ENCODE assay signal across 17 mouse cellular contexts in genomic region chr3:68379242-68379641, GRCm38 (mm10).
A peak's percentile ranks its signal among the peaks of the same experiment; 100 is the strongest.
DNase-seq lines count a peak whose midpoint lies in the region; ATAC-seq and TF ChIP-seq lines count a peak whose summit lies in the region.
"Had no signal": no experiment of that assay in that cellular context is flagged by ENCODE, and none has a peak within 500 bp of the region (broad histone marks: within the 10 kb centered on the region; RNA-seq: fewer than 3 reads in every experiment).

No protein-coding gene starts in this region.

- no peak for ATAC-seq in embryonic facial prominence, embryonic 11.5 days (replicated peaks; ENCODE audit: insufficient number of reproducible peaks, low FRiP score, low TSS enrichment, low read depth)
- peak; percentile 60; the same call in 1 of the 2 replicates for ATAC-seq in kidney, embryonic 15.5 days (replicated peaks; ENCODE audit: low FRiP score)
- no peak for ATAC-seq in forebrain, postnatal 0 days
- no peak for ATAC-seq in forebrain, embryonic 13.5 days
- ATAC-seq: hindbrain, postnatal 0 days; lung, postnatal 0 days had no signal

- no peak overlapping the region for H3K4me2 ChIP-seq in embryonic facial prominence, embryonic 11.5 days (ENCODE audit: low read depth, low read length)
- H3K4me2 ChIP-seq in kidney, embryonic 15.5 days, result no peak overlapping the region
- no peak overlapping the region for H3K4me2 ChIP-seq in forebrain, postnatal 0 days (ENCODE audit: low read depth)
- no peak overlapping the region for H3K4me2 ChIP-seq in forebrain, embryonic 13.5 days
- H3K4me2 ChIP-seq: limb, embryonic 15.5 days; midbrain, embryonic 11.5 days had no signal

- no peaks in the 10 kb centered on the region for H3K9me3 ChIP-seq in embryonic facial prominence, embryonic 11.5 days (replicated peaks; ENCODE audit: control insufficient read depth, low read length)
- no peaks in the 10 kb centered on the region for H3K9me3 ChIP-seq in embryonic facial prominence, embryonic 10.5 days
- no peaks in the 10 kb centered on the region for H3K9me3 ChIP-seq in kidney, embryonic 15.5 days (replicated peaks)
- H3K9me3 ChIP-seq in forebrain, postnatal 0 days (ENCODE audit: low read length), result no peaks in the 10 kb centered on the region
- H3K9me3 ChIP-seq in forebrain, embryonic 13.5 days (replicated peaks), result no peaks in the 10 kb centered on the region
- H3K9me3 ChIP-seq: forebrain, embryonic 10.5 days; limb, embryonic 15.5 days had no signal

- TF ChIP-seq CTCF in forebrain, postnatal 0 days (IDR thresholded peaks at IDR 0.05; ENCODE audit: low read depth), result no peak

- peak; percentile 8 for DNase-seq in embryonic facial prominence, embryonic 11.5 days (ENCODE audit: low spot score)
- no peak for DNase-seq in embryonic facial prominence, embryonic 10.5 days (ENCODE audit: low spot score)
- DNase-seq in urinary bladder, postnatal 25 days (ENCODE audit: low spot score), result peak; percentile 6
- DNase-seq in urinary bladder, adult 2 months (ENCODE audit: low spot score), result no peak
- DNase-seq in yolk sac, embryonic 10.5 days (ENCODE audit: low spot score), result peak; percentile 9
- DNase-seq in forebrain, postnatal 0 days, result no peak
- DNase-seq: B cell, adult 2 months; cerebellum, postnatal 10 days; heart, adult 2 months; heart, postnatal 14 days had no signal

- no peaks in the 10 kb centered on the region for H3K4me1 ChIP-seq in embryonic facial prominence, embryonic 11.5 days (ENCODE audit: control insufficient read depth, insufficient read depth, low read length)
- H3K4me1 ChIP-seq in embryonic facial prominence, embryonic 10.5 days, result peaks cover 6% of the 10 kb centered on the region; the same call in 1 of the 2 replicates
- H3K4me1 ChIP-seq in kidney, embryonic 15.5 days, result peaks cover 15% of the 10 kb centered on the region
- H3K4me1 ChIP-seq in forebrain, postnatal 0 days (ENCODE audit: insufficient read depth), result peaks cover 3% of the 10 kb centered on the region; the same call in 1 of the 2 replicates
- peaks cover 11% of the 10 kb centered on the region for H3K4me1 ChIP-seq in forebrain, embryonic 13.5 days
- H3K4me1 ChIP-seq: limb, embryonic 15.5 days had no signal

- H3K27ac ChIP-seq in embryonic facial prominence, embryonic 11.5 days (replicated peaks; ENCODE audit: low read depth, low read length), result no peak overlapping the region
- no peak overlapping the region for H3K27ac ChIP-seq in embryonic facial prominence, embryonic 10.5 days (replicated peaks)
- H3K27ac ChIP-seq in kidney, embryonic 15.5 days, result no peak overlapping the region
- H3K27ac ChIP-seq in forebrain, postnatal 0 days (ENCODE audit: low read depth, low read length), result no peak overlapping the region
- H3K27ac ChIP-seq in forebrain, embryonic 13.5 days, result no peak overlapping the region
- H3K27ac ChIP-seq: forebrain, embryonic 10.5 days; heart, adult 2 months; hindbrain, postnatal 0 days; limb, embryonic 15.5 days had no signal

- WGBS in embryonic facial prominence, embryonic 11.5 days, result 53% methylated on average over 7 of the region's 7 CpGs
- 65% methylated on average over 7 of the region's 7 CpGs for WGBS in embryonic facial prominence, embryonic 10.5 days
- 33% methylated on average over 7 of the region's 7 CpGs for WGBS in kidney, embryonic 15.5 days
- 51% methylated on average over 7 of the region's 7 CpGs for WGBS in forebrain, postnatal 0 days
- WGBS in forebrain, embryonic 13.5 days, result 56% methylated on average over 7 of the region's 7 CpGs

- H3K36me3 ChIP-seq in embryonic facial prominence, embryonic 11.5 days (replicated peaks; ENCODE audit: control insufficient read depth, insufficient read depth, low read depth, low read length), result no peaks in the 10 kb centered on the region
- no peaks in the 10 kb centered on the region for H3K36me3 ChIP-seq in embryonic facial prominence, embryonic 10.5 days (replicated peaks)
- H3K36me3 ChIP-seq in kidney, embryonic 15.5 days, result no peaks in the 10 kb centered on the region
- no peaks in the 10 kb centered on the region for H3K36me3 ChIP-seq in forebrain, postnatal 0 days (ENCODE audit: insufficient read depth)
- no peaks in the 10 kb centered on the region for H3K36me3 ChIP-seq in forebrain, embryonic 13.5 days (ENCODE audit: poor library complexity, severe bottlenecking)
- H3K36me3 ChIP-seq: forebrain, embryonic 10.5 days; limb, embryonic 15.5 days had no signal

- H3K27me3 ChIP-seq in embryonic facial prominence, embryonic 11.5 days (ENCODE audit: control insufficient read depth, insufficient read depth, low read length), result no peaks in the 10 kb centered on the region
- no peaks in the 10 kb centered on the region for H3K27me3 ChIP-seq in embryonic facial prominence, embryonic 10.5 days (replicated peaks; ENCODE audit: low read depth, poor library complexity, severe bottlenecking)
- no peaks in the 10 kb centered on the region for H3K27me3 ChIP-seq in kidney, embryonic 15.5 days
- H3K27me3 ChIP-seq in forebrain, postnatal 0 days (ENCODE audit: insufficient read depth, low read length), result no peaks in the 10 kb centered on the region
- H3K27me3 ChIP-seq in forebrain, embryonic 13.5 days, result no peaks in the 10 kb centered on the region
- H3K27me3 ChIP-seq: limb, embryonic 15.5 days had no signal

- no peak overlapping the region for H3K4me3 ChIP-seq in embryonic facial prominence, embryonic 11.5 days (ENCODE audit: low read depth, low read length)
- H3K4me3 ChIP-seq in embryonic facial prominence, embryonic 10.5 days, result no peak overlapping the region
- no peak overlapping the region for H3K4me3 ChIP-seq in kidney, embryonic 15.5 days (replicated peaks)
- H3K4me3 ChIP-seq in forebrain, postnatal 0 days (ENCODE audit: low read depth, low read length), result no peak overlapping the region
- no peak overlapping the region for H3K4me3 ChIP-seq in forebrain, embryonic 13.5 days
- H3K4me3 ChIP-seq: forebrain, embryonic 10.5 days; heart, adult 2 months; limb, embryonic 15.5 days had no signal

- no peak overlapping the region for H3K9ac ChIP-seq in embryonic facial prominence, embryonic 11.5 days (replicated peaks; ENCODE audit: low read length)
- no peak overlapping the region for H3K9ac ChIP-seq in kidney, embryonic 15.5 days
- no peak overlapping the region for H3K9ac ChIP-seq in forebrain, postnatal 0 days
- no peak overlapping the region for H3K9ac ChIP-seq in forebrain, embryonic 13.5 days
- H3K9ac ChIP-seq: limb, embryonic 15.5 days had no signal

Comparison
In these comparisons a context has a peak if more than half of its experiments do, and no peak if none do; other contexts are left out.
1. DNase-seq: peak in embryonic facial prominence, embryonic 11.5 days (single experiment), urinary bladder, postnatal 25 days (single experiment) and yolk sac, embryonic 10.5 days (single experiment); none in embryonic facial prominence, embryonic 10.5 days (single experiment), urinary bladder, adult 2 months (single experiment) and forebrain, postnatal 0 days (single experiment).